Mouse (Mus musculus): ENCODE data around the gene Tgfb3.

Gene Tgfb3

DNA sequence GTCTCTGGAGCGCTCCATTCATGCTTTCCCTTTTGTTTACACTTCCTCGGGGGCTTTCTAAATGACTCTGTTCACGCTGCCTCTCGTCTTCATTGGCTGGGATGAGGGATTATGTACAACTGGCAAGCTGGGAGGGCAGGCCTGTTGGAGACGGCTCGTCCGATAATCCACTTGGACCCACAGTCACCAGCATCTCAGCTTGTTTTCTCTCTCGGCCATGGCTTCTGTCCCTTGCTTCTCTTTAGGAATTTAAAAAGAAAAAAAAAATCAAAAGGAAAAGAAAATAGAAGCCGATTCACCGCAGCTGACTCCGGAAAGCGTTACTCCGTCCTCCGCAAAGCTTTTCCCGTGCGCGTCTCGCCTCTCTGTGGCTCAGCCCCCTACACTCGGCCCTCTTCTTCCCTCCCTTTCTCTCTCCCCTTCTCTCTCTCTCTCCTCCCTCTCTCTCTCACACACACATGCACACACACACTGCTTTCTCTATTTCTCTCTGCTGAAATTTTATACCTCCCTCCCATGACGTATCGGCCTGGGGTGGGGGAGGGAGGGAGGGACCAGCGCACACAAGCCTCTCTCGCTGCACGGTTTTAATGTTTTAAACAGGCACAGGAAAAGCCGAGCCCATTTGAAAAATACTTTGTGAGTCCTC lies at the start of gene Tgfb3:
Gene Tgfb3 (minus strand): TSS at position 489 of the 649 bp plus-strand sequence.
- DNase-seq (ENCODE audit: low read depth in 2 of 2, low spot score in 2 of 2) = no peak

DNA sequence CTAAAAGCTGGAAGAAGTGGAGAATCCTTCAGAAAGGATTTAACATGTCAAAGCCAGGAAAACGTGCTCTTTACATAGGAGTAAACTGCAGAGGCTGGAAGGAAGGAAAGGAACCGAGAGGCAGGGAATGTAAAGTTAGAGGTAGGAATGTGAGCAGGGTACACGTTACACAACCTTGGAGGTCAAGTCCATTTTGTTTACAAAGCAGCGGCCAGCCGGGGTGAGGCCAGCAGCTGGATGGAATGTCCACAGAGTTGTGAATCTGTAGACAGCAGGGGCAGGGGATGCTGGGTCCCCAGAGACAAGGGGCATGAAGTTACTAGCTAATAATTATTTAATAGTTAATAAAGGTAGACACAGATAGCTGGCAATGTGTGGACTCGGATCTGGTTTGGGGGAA lies 49.3 kb upstream of the Tgfb3 start:
- no peak for DNase-seq (ENCODE audit: low read depth in 2 of 2, low spot score in 2 of 2)

DNA sequence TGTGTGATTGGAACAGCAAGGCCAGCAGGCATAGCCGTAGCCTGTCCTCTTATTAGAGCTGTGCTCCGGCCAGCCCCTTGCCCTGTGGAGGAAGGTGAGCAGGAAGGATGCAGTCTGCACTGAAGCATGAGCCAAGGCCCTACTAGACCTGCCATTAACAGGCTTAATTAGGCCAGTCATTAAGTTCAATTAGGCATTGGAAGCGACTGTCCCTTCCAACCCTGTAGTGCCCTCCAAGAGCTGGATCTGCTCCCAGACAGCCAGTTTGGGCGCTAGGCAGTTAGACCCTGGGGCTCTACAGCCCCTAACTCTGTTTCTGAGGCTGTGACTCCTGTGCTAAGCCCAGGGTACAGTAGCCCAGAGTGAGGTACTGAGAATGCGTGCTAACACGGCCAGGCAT lies 45.2 kb upstream of the Tgfb3 start:
- no peak for DNase-seq (ENCODE audit: low read depth in 2 of 2, low spot score in 2 of 2)

GRCm38 (mm10) chr12:86116295-86116835 lies 37.5 kb upstream of the Tgfb3 start:
- DNase-seq (ENCODE audit: low read depth in 2 of 2, low spot score in 2 of 2) = no peak

GRCm38 (mm10) chr12:86110637-86111036 lies 31.8 kb upstream of the Tgfb3 start:
- no peak for DNase-seq (ENCODE audit: low read depth in 2 of 2, low spot score in 2 of 2)

DNA sequence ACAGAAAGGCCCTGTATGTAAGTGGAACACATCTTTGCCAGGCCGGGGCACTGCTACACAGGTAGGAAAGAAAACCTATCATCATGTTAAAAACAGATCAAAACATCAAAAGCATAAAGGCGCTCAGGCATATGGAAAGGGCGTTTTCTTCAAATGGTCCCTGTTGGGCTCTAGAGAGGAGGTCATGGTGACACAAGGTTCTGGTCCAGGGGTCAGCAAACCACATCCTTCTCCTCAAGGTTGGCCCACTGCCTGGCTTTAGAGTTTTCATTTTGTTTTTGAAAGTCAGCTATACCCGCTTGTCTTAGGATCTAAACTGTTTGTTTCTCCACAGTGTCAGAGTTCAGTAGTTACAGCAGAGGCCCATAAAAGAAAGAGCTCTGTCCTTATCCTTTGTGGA lies 30.7 kb upstream of the Tgfb3 start:
- DNase-seq (ENCODE audit: low read depth in 2 of 2, low spot score in 2 of 2) = no peak

DNA sequence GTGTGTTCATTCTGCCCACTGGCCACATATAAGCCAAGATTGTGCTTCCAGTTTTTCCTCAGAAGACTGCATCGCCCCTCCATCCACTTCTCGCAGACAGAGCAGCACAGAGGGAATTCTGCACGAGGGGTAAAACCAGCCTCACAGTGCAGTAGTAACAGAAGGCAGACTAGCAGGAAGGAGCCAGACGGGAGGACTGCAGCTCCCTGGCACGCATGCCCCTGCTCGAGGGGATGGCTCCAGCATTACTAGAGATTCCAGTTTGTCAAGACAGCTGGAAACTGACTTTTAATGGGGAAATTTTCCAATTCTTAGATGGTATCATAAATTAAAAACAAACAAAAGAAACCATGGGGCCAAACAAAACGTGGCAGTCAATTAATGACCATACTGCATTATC lies 28.8 kb upstream of the Tgfb3 start:
- DNase-seq (ENCODE audit: low read depth in 2 of 2, low spot score in 2 of 2) = no peak

- DNase-seq (ENCODE audit: low read depth in 2 of 2, low spot score in 2 of 2) = no peak
Measured at GRCm38 (mm10) chr12:86106086-86106485, 27.2 kb upstream of the Tgfb3 start.

DNA sequence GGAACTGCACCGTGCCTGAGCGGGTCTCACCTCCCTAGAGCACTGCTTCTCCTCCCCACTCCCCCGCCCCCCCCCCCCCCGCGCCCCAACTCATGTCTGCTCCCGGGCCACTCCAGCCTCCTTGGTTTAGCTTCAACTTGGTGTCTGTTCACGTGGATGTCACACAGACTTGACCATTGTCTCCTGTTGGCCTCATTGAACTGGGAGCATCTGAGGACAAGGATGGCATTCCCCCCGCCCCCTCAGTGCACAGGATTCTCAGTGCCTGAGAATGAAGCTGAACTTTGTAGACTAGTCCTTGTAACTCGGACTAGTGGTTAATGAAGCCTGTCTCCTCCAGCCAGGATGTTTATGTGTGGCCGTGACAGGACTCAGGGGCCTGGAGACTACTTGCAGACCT lies 26.7 kb upstream of the Tgfb3 start:
- DNase-seq (ENCODE audit: low read depth in 2 of 2, low spot score in 2 of 2) = no peak

- DNase-seq (ENCODE audit: low read depth in 2 of 2, low spot score in 2 of 2) = no peak
Measured at GRCm38 (mm10) chr12:86104297-86104696, 25.5 kb upstream of the Tgfb3 start.

- DNase-seq (ENCODE audit: low read depth in 2 of 2, low spot score in 2 of 2) = no peak
Measured at GRCm38 (mm10) chr12:86103852-86104251, 25.0 kb upstream of the Tgfb3 start.

DNA sequence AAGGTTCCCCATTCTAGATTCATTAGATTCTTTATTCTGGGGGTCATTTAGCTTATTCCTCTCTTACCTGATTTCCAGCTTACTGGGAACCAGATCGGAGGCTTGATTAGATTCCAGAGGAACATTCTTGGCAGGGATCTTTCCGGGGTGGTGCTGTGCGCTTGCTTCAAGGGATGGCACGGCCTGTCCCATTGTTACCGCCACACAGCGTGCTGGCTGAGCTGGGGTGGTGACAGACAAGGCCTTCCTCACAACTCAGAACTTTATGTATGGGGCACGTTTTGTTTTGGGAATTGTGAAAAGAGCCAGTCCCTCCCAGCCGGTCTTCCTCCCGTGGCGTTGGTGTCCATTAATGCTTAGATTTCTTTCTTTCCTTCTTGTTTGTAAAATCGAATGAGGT lies 24.6 kb upstream of the Tgfb3 start:
- DNase-seq (ENCODE audit: low read depth in 2 of 2, low spot score in 2 of 2) = no peak

GRCm38 (mm10) chr12:86102686-86103085 lies 23.8 kb upstream of the Tgfb3 start:
- DNase-seq (ENCODE audit: low read depth in 2 of 2, low spot score in 2 of 2) = no peak

DNA sequence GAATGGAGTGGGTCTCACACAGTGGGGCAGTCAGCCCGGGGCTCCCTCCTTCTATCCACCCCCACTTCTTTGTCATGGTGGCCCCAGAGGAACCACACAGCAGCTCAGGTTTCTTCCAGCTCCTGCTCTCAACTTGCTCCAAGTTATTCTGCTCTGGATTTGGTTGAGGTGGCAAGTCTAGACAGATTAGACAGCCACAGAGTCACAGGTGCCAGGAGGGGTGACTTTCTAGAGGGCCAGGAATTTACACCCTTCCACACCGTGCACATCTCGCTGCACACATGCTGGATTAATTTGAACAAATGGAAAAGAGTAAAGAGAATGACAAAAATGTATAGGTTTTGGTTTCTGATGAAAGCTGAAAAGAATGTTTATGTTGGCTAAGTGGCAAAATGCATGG lies 21.9 kb upstream of the Tgfb3 start:
- DNase-seq (ENCODE audit: low read depth in 2 of 2, low spot score in 2 of 2) = no peak

GRCm38 (mm10) chr12:86097781-86098180 lies 18.9 kb upstream of the Tgfb3 start:
- DNase-seq (ENCODE audit: low read depth in 2 of 2, low spot score in 2 of 2) = no peak

DNA sequence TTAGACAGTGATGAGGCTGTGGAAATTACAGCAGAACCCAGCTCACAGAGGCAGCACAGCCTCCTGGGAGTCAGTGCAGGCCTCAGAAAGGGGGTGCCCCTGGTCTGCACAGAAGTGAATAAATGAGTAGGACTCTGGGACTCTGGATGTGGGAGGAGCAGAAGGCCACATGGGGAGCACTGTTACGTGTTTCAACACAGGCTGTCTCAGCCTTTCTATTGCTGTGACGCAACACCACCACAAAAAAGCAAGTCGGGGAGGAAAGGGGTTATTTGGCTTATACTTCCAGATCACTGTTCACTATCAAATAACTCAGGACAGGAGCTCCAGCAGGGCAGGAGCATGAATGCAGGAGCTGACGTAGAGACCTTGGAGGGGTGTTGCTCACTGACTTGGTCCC lies 17.0 kb upstream of the Tgfb3 start:
- DNase-seq (ENCODE audit: low read depth in 2 of 2, low spot score in 2 of 2) = no peak

DNA sequence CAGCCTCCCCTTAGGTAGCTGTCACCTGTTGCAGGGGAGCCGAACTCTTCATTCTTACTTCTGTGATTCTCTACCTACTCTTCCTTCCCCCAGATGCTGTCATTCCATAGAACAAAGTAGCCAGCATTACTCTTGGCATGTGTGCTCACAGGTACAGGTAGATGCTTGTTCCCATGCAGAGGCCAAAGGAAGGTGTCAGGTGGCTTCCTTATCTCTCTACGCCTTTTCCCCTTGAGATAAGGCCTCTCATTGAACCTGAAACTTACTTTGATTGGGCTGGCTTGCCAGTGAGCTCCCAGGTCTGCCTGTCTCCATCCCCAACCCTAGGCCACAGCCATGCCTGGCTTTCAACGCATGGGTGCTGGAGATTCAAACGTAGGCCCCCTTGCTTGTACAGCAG lies 15.2 kb upstream of the Tgfb3 start:
- no peak for DNase-seq (ENCODE audit: low read depth in 2 of 2, low spot score in 2 of 2)

DNA sequence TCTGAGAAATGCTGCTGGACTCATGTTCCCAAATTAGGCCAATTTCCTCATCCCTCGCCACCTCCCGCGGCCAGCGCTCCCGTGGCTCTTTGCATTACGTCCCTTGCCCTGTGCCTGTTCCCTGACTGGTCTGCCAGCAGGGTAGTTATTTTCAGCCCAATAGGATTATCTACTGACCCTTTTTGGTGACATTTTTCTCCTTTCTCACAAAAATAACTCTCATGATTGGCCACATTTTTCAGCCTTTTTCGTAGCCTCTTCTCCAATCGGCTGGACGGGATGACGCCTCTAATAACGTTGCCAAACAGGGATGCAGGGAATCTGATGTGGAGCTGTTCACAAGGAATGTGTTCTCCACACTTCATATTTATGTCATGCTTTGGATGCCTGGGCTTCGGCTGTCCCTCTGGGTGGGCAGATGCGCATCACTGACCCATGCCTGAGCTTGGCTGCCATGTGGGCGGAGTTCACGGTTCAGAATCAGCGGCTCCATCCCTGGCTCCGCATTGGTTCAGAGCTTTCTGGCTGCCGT lies 12.8 kb upstream of the Tgfb3 start:
- DNase-seq (ENCODE audit: low read depth in 2 of 2, low spot score in 2 of 2) = no peak

GRCm38 (mm10) chr12:86090764-86091163 lies 11.9 kb upstream of the Tgfb3 start:
- DNase-seq (ENCODE audit: low read depth in 2 of 2, low spot score in 2 of 2) = no peak

GRCm38 (mm10) chr12:86088042-86088441 lies 9.2 kb upstream of the Tgfb3 start:
- DNase-seq (ENCODE audit: low read depth in 2 of 2, low spot score in 2 of 2) = no peak

DNA sequence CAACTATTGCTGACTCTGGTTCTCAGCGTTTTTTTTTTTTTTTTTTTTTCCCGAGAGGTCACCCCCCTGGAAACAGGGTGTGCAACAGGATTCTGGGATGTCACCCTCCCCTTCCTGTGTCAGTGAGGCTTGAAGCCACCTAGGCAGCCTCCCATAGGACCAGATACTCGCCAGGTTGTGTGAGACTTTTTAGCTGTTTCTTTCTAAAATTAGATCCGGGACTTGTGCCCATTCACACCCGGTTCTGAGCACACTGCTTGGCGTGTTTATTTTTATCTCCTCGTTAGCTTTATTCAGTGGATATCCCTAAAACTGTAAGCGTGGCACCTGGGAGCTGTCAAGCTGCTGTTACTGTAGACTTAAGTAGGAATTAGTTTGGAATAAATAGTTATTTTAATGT lies 7.7 kb upstream of the Tgfb3 start:
- no peak for DNase-seq (ENCODE audit: low read depth in 2 of 2, low spot score in 2 of 2)

GRCm38 (mm10) chr12:86085873-86086272 lies 7.0 kb upstream of the Tgfb3 start:
- DNase-seq (ENCODE audit: low read depth in 2 of 2, low spot score in 2 of 2) = no peak

DNA sequence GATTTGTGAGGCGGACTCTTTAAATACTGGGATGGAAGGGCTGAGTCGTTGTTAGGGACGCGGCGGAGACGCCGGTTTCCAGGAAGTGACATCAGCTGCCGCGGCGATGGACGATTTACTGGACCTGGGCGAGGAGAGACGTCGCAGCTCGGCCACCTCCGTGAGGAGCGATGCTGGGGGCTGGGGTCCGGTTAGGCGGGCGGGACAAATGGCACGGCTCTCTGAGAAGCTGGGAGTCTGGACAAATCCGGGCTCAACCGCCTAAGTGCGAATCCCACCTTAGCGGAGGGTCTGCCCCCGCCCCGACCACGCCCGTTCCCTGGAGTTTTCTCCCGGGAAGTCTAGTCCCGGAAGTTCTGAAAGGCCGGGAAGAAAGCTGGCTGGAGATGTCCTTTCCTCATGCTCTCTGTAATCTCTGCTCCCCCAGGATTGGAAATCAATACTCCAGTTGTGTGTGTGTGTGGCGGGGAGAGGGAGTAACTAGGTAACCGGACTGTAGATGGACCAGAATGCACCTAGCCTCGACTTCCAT lies 3.7 kb upstream of the Tgfb3 start, which contains the start of gene Ift43:
Gene Ift43 (plus strand): TSS at position 61 of the 532 bp plus-strand sequence.
- DNase-seq (ENCODE audit: low read depth in 2 of 2, low spot score in 2 of 2) = no peak

Data from CD8-positive naive resting alpha-beta T cell, adult 2 months (primary cell).